Mouse (Mus musculus) limb, embryonic 11.5 days (tissue): ENCODE results near the gene Tmem132b. TPM values are rescaled to one million over a fixed set of nuclear protein-coding genes. Genes with fewer than 3 reads are reported as not detected.

Experiments
- ATAC-seq: fragments of 200-750 bp; cut with Nextera tagmentation; 2 replicates; pipeline ENCODE4 v1.8.0; 2017; ENCODE audit warnings: low read depth; ENCODE audit not compliant: insufficient number of reproducible peaks, low FRiP score, low TSS enrichment
- DNase-seq: peaks from one replicate; pipeline ENCODE4 v3.0.0-alpha.2; 2015; ENCODE audit warnings: low spot score
- H3K27ac ChIP-seq: fragments of 300-500 bp; sonication (generic); replicated peaks from 2 replicates; pipeline ENCODE4 v1.5.1; 2014; ENCODE audit warnings: low read depth, mild to moderate bottlenecking, low read length
- H3K27me3 ChIP-seq: fragments of 300-500 bp; sonication (generic); 2 replicates; pipeline ENCODE4 v1.6.1; 2014; ENCODE audit warnings: mild to moderate bottlenecking, low read length, mixed read lengths; ENCODE audit not compliant: control insufficient read depth, insufficient read depth
- H3K36me3 ChIP-seq: fragments of 300-500 bp; sonication (generic); 2 replicates; pipeline ENCODE4 v1.6.1; 2014; ENCODE audit warnings: mild to moderate bottlenecking, low read length, moderate library complexity, mixed read lengths; ENCODE audit not compliant: control insufficient read depth, insufficient read depth
- H3K4me1 ChIP-seq: fragments of 300-500 bp; sonication (generic); 2 replicates; pipeline ENCODE4 v1.6.1; 2014; ENCODE audit warnings: low read length, mixed read lengths; ENCODE audit not compliant: control insufficient read depth, insufficient read depth
- H3K4me2 ChIP-seq: fragments of 300-500 bp; sonication (generic); 2 replicates; pipeline ENCODE4 v1.6.1; 2014; ENCODE audit warnings: low read depth, mild to moderate bottlenecking, moderate library complexity; ENCODE audit not compliant: severe bottlenecking
- H3K4me3 ChIP-seq: fragments of 300-500 bp; sonication (generic); 2 replicates; pipeline ENCODE4 v1.5.1; 2014; ENCODE audit warnings: low read depth, low read length
- H3K9ac ChIP-seq: fragments of 300-500 bp; sonication (generic); 2 replicates; pipeline ENCODE4 v1.6.1; 2014; ENCODE audit warnings: mild to moderate bottlenecking, low read length
- H3K9me3 ChIP-seq: fragments of 300-500 bp; sonication (generic); 2 replicates; pipeline ENCODE4 v1.6.1; 2016; ENCODE audit warnings: low read length; ENCODE audit not compliant: control insufficient read depth
- WGBS: fragments of 180-500 bp; shearing (Covaris S2); extraction: QIAGEN DNeasy Blood & Tissue Kit; methylation state at CpG from one replicate; pipeline ENCODE4 v1.1.7; 2014; 5-methylcytosine and 5-hydroxymethylcytosine counted together
- polyA plus RNA-seq: library from polyadenylated mRNA; unstranded; fragments of >200 nt; fragmentation: Nextera tagmentation; extraction: Ambion mirVana; gene quantifications from 2 replicates; pipeline ENCODE4 v1.2.1, GENCODE M21; 2014

The Tmem132b gene
- polyA plus RNA-seq, 1 experiment from 2014 or later, result 0.08 TPM

DNA sequence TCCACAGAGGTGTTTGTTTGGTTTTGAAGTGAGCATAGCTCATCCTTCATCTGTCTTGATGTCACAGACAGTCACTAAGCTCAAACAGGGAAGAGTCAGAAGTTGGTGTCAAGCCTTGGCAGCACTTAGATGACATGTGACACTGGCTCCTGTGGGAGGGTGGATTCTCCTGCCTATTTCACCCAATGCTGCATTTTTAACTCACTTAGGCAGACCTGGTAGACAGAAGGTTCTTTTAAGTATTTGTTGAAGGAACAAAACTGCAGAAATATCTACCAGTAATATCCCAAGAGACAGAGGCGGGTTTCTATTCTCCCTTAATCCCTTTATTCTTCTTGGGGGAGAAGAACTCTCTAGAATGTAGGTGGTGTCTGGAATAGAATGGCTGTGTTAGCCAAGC is 226.9 kb downstream of the Tmem132b start:
- 88% methylated on average over 1 of the region's 1 CpGs for WGBS
- no peak for ATAC-seq
- DNase-seq, result no peak
- Histone ChIP-seq H3K27me3 (no peaks in the 10 kb centered on the region), H3K4me1 (no peaks in the 10 kb centered on the region), H3K9me3 (no peaks in the 10 kb centered on the region; the same call in none of the 2 replicates), H3K36me3 (no peaks in the 10 kb centered on the region), H3K9ac (no peak overlapping the region), H3K4me3 (no peak overlapping the region), H3K4me2 (no peak overlapping the region), H3K27ac (no peak overlapping the region)

DNA sequence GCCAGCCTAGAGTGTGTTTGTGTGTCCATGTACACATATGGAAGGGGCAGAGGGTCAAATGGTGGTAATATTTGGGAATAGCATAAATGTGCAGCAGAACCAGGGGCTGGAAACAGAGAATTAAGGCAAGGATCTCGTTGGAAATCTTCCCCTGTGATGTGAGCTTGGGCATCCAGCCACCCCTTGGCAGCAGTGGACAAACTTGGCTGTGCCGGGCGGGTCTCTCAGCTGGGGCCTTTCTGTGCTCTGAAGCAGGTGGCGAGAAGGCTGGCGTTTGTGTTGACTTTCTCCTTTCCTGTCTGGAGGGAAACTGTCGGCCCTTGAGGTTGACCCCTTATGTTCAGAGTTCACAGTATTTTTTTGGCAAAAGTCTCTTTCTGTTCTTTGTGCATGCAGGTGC is 235.4 kb downstream of the Tmem132b start:
- Histone ChIP-seq H3K27me3 (no peaks in the 10 kb centered on the region), H3K27ac (no peak overlapping the region), H3K9ac (no peak overlapping the region), H3K9me3 (no peaks in the 10 kb centered on the region), H3K4me3 (no peak overlapping the region), H3K4me2 (no peak overlapping the region), H3K36me3 (no peaks in the 10 kb centered on the region), H3K4me1 (no peaks in the 10 kb centered on the region)
- DNase-seq (no peak), ATAC-seq (no peak)
- 80% methylated on average over 6 of the region's 6 CpGs for WGBS

DNA sequence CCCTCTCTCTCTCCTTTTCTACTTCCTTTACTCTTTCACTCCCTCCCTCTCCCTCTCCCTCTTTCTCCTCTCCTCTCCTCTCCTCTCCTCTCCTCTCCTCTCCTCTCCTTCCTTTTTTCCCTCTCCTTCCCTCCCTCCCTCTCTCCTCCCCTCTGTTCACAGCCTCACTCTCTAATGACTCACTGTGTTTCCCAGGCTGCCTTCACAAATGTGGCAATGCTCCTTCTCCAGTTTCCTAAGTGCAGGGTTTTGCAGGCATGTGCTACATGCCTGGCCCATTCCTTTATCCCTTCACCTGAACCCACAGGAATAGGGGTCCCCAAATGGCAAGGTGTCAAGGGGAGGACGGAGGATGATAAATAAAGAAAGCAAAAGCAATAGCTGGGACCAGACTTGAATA is 236.4 kb downstream of the Tmem132b start:
- no peaks in the 10 kb centered on the region for H3K4me1 ChIP-seq
- ATAC-seq (no peak), DNase-seq (no peak)
- H3K4me2 ChIP-seq, result no peak overlapping the region
- H3K9me3 ChIP-seq, result no peaks in the 10 kb centered on the region
- H3K9ac ChIP-seq, result no peak overlapping the region
- H3K27me3 ChIP-seq, result no peaks in the 10 kb centered on the region
- H3K36me3 ChIP-seq, result no peaks in the 10 kb centered on the region
- no peak overlapping the region for H3K27ac ChIP-seq
- WGBS, result 43% methylated on average over 1 of the region's 1 CpGs
- H3K4me3 ChIP-seq, result no peak overlapping the region

DNA sequence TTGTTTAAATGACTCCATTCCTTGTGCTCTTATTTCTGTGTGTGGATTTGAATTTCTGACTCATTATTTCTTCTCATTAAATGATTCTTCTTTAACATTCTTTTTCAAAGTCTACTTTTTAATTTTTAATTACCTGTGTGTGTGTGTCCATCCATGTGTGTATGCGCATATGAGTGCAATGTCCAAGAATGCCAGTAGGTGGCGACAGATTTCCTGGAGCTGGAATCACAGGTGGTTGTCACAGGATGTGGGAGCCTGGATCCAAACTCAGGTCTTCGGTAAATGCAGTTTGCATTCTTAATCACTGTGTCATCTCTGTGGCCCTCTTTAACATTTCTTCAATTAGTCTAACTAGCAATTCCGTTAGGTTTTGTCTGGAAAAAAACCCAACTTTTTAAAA is 240.7 kb downstream of the Tmem132b start:
- no peak overlapping the region for H3K4me3 ChIP-seq
- H3K36me3 ChIP-seq, result no peaks in the 10 kb centered on the region
- no peak for DNase-seq
- ATAC-seq, result no peak
- no peaks in the 10 kb centered on the region for H3K9me3 ChIP-seq
- H3K27ac ChIP-seq, result no peak overlapping the region
- no peak overlapping the region for H3K4me2 ChIP-seq
- no peaks in the 10 kb centered on the region for H3K4me1 ChIP-seq
- WGBS, result 93% methylated on average over 4 of the region's 4 CpGs
- no peaks in the 10 kb centered on the region for H3K27me3 ChIP-seq
- H3K9ac ChIP-seq, result no peak overlapping the region

DNA sequence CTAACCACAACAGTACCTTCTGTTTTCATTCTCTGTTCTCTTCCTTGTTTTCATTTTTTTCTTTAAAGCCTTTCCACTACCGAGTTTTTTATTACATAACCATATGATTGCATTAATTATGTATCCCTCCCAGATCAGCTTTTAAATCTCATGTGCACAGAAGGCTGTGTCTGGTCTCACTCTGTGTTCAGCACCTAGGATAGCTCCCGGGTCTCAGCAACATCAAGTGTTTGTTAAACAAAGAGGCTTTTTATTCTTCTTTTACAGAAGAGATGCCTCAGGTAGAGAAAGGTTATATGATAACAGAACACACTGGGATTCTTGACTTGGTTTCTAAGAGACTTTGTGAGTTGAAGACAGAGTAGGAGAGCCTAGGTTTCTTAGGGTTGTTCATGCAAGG is 241.2 kb downstream of the Tmem132b start:
- ATAC-seq, result no peak
- H3K4me1 ChIP-seq, result no peaks in the 10 kb centered on the region
- H3K4me2 ChIP-seq, result no peak overlapping the region
- no peak overlapping the region for H3K27ac ChIP-seq
- WGBS, result 51% methylated on average over 2 of the region's 2 CpGs
- H3K27me3 ChIP-seq, result no peaks in the 10 kb centered on the region
- peak; percentile 44 for DNase-seq
- H3K9me3 ChIP-seq, result no peaks in the 10 kb centered on the region
- no peaks in the 10 kb centered on the region for H3K36me3 ChIP-seq
- no peak overlapping the region for H3K9ac ChIP-seq
- no peak overlapping the region for H3K4me3 ChIP-seq

DNA sequence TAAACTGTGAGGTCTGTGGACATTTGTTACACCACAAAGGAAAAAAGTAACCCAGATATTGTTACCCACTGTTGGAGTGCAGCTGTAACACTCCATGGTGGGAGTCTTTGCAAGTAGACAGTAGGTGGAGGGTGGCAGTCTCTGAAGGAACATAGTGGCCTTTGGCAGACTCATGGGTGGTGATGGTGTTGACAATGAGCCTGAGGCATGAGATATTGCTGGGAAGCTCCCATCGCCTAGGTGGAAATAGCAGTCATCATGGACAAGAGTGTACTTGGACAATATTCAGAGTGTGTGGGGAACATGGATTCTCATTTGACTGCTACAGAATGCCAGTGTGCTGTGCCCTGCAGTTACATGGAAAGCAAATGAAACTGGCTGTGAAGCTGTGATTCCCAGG is 248.8 kb downstream of the Tmem132b start:
- no peak overlapping the region for H3K9ac ChIP-seq
- WGBS, result 83% methylated on average over 1 of the region's 1 CpGs
- no peak overlapping the region for H3K27ac ChIP-seq
- ATAC-seq (no peak), DNase-seq (no peak)
- H3K4me2 ChIP-seq, result no peak overlapping the region
- H3K36me3 ChIP-seq, result no peaks in the 10 kb centered on the region
- H3K4me3 ChIP-seq, result no peak overlapping the region
- no peaks in the 10 kb centered on the region for H3K27me3 ChIP-seq
- peaks cover 2% of the 10 kb centered on the region; the same call in 1 of the 2 replicates for H3K9me3 ChIP-seq
- H3K4me1 ChIP-seq, result no peaks in the 10 kb centered on the region

DNA sequence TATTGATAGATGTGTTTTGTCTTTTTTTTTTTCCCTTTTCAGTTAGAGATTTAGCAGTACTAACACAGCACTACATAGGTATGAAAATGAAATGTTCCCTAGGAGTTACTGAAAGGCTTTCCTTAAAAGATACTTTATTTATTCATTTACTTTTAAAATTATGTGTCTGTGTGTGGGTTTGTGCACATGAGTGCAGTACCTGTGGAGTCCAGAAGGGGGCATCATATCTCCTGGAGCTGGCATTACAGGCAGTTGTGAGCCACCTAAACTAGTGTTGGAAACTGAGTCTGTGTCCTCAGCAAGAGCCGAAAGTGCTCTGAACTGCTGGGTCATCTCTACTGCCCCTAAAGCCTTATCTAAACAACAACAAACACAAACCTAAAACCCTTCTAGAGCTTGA is 261.1 kb downstream of the Tmem132b start:
- Histone ChIP-seq H3K4me2 (no peak overlapping the region), H3K27me3 (no peaks in the 10 kb centered on the region), H3K9ac (no peak overlapping the region), H3K9me3 (no peaks in the 10 kb centered on the region), H3K4me3 (no peak overlapping the region), H3K4me1 (no peaks in the 10 kb centered on the region), H3K27ac (no peak overlapping the region), H3K36me3 (no peaks in the 10 kb centered on the region)
- no peak for DNase-seq
- WGBS, result 92% methylated on average over 1 of the region's 1 CpGs
- no peak for ATAC-seq

DNA sequence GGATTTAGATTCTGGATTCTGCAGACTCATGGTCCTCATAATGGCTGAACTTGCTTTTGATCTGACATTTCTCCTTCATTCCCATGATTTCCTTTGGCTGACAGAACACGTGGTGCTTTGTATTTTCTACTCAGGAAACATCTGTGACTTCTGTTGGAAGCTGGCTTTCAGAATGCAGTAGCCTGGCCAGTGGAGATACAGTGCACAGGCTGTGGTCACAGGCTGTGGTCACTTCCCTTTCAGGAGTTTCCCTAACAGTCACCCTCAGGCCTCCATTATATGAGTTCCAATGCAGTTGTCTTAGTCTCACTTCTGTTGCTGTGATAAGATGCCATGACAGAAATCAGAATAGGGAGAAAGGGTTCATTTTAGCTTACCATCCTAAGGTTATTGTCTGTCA is 262.7 kb downstream of the Tmem132b start:
- no peaks in the 10 kb centered on the region for H3K36me3 ChIP-seq
- no peak overlapping the region for H3K4me2 ChIP-seq
- no peaks in the 10 kb centered on the region for H3K9me3 ChIP-seq
- no peak for ATAC-seq
- no peaks in the 10 kb centered on the region for H3K4me1 ChIP-seq
- no peaks in the 10 kb centered on the region for H3K27me3 ChIP-seq
- no peak overlapping the region for H3K9ac ChIP-seq
- 56% methylated on average over 1 of the region's 1 CpGs for WGBS
- no peak overlapping the region for H3K4me3 ChIP-seq
- H3K27ac ChIP-seq, result no peak overlapping the region
- no peak for DNase-seq

DNA sequence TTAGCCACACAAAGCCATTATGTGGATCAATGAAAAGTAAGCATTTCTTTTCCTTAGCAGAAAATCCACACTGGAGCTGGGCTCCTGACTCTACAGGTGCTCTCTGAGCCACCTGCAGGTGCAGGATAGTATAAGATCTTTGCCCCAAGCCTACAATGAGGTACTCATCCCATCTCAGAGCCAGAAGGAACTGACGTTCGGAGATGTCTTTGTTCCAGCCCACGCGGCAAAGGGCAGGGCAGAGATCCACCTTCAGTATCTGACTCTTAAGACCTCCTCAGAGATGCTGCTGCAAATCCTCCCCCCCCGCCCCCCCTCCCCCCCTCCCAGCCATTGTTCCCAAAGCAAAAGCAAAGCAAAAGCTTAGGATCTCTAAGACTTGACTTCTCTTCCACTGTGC is 268.0 kb downstream of the Tmem132b start:
- ATAC-seq, result no peak
- Histone ChIP-seq H3K36me3 (no peaks in the 10 kb centered on the region), H3K9me3 (no peaks in the 10 kb centered on the region), H3K4me1 (no peaks in the 10 kb centered on the region), H3K4me2 (no peak overlapping the region), H3K4me3 (no peak overlapping the region), H3K9ac (no peak overlapping the region), H3K27me3 (no peaks in the 10 kb centered on the region), H3K27ac (no peak overlapping the region)
- WGBS, result 59% methylated on average over 4 of the region's 5 CpGs
- no peak for DNase-seq
